Mouse (Mus musculus) G1E (cell line): ENCODE data around the gene H2-D1. TPM values are rescaled to one million over a fixed set of nuclear protein-coding genes. Genes with fewer than 3 reads are reported as not detected.
"Not testable (repeated sequence)": the region's sequence is repeated elsewhere in the genome, so short reads cannot be mapped to it uniquely, and the experiment has no call there.

Source experiments
- ATAC-seq: 2 replicates; pipeline ENCODE4 v1.8.0; 2016; ENCODE audit warnings: mild to moderate bottlenecking; ENCODE audit not compliant: insufficient number of reproducible peaks, poor library complexity, low FRiP score, severe bottlenecking; ENCODE audit errors: extremely low read depth
- DNase-seq: peaks from one replicate; pipeline ENCODE4 v3.0.0; 2012; ENCODE audit warnings: low spot score
- H3K27me3 ChIP-seq: 2 replicates; pipeline ENCODE4 v1.6.1; 2012; ENCODE audit warnings: mild to moderate bottlenecking, low read length, inconsistent platforms; ENCODE audit not compliant: insufficient read depth
- H3K36me3 ChIP-seq: replicated peaks from 2 replicates; pipeline ENCODE3; 2012; ENCODE audit warnings: mild to moderate bottlenecking, inconsistent platforms
- H3K4me1 ChIP-seq: 2 replicates; pipeline ENCODE4 v1.6.1; 2012; ENCODE audit warnings: low read depth, low read length, inconsistent platforms, mixed read lengths; ENCODE audit not compliant: insufficient read depth
- H3K4me3 ChIP-seq: 2 replicates; pipeline ENCODE4 v1.5.1; 2012; ENCODE audit warnings: low read depth, mild to moderate bottlenecking, inconsistent platforms, low read length, moderate library complexity, mixed read lengths
- H3K9me3 ChIP-seq: replicated peaks from 2 replicates; pipeline ENCODE4 v1.6.1; 2012; ENCODE audit warnings: inconsistent platforms
- CTCF ChIP-seq: IDR thresholded peaks from 2 replicates; pipeline ENCODE4 v1.5.1; 2012; ENCODE audit warnings: low read depth, low read length, inconsistent platforms, mixed read lengths
- GATA1 ChIP-seq: IDR thresholded peaks from 2 replicates; pipeline ENCODE4 v1.6.1; 2012; ENCODE audit warnings: borderline replicate concordance, low read length, inconsistent platforms, mixed read lengths
- GATA2 ChIP-seq: IDR thresholded peaks from 2 replicates; pipeline ENCODE4 v1.6.1; 2012; ENCODE audit warnings: low read depth, low read length, inconsistent platforms, borderline replicate concordance
- POLR2AphosphoS5 ChIP-seq: IDR thresholded peaks from 2 replicates; pipeline ENCODE4 v1.6.1; 2012; ENCODE audit warnings: low read depth, low read length, inconsistent platforms; ENCODE audit not compliant: insufficient replicate concordance
- TAL1 ChIP-seq: conservative IDR thresholded peaks from 2 replicates; pipeline ENCODE4 v1.6.1; 2012; ENCODE audit warnings: low read depth, low read length, inconsistent platforms, mixed read lengths
- polyA plus RNA-seq: library from polyadenylated mRNA; stranded (reverse); fragments of >175 nt; gene quantifications from 2 replicates; pipeline ENCODE4 v1.2.3, GENCODE M21; 2012
- total RNA-seq, 2 experiments: library from RNA; stranded (forward) in 1 of 2; stranded (reverse) in 1 of 2; fragments of 200-1000 nt in 1 of 2; fragments of >200 nt in 1 of 2; fragmentation: Nextera tagmentation in 1 of 2; gene quantifications; 2 replicates each; pipeline ENCODE4 v1.2.3; 2014 to 2017

Gene H2-D1
- total and polyA plus RNA-seq, 3 experiments: 53.6 to 109 (median 88.5) TPM

DNA sequence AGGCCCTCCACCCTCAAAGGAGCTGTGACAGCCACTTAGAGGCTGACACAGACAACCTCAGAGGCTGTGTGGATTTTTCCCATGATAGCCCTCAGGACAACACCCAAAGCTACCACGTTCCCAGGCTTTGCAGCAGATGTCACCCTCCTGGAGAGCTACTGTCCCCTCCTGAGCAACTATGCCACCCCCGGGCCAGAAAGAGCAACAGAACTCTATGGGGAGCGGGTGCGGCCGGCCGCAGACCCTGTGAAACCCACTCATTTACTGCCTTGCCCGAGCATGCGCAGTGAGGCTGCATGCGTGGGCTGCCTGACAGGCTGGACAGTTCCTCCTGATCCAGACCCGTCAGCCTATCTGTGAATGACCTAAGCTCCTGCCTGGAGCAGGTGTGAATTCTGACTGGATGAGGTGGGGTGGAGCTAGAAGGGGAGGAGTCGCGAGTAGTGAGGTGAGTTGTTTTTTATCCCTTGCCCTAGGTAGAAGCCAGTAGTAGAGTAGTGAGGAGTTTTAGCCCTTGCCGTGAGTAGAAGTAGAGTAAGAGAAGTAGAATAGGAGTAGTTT lies 13.9 kb downstream of the H2-D1 start:
- Histone ChIP-seq H3K4me1 (peaks cover 13% of the 10 kb centered on the region), H3K27me3 (peaks cover 49% of the 10 kb centered on the region), H3K36me3 (no peaks in the 10 kb centered on the region), H3K4me3 (no peak overlapping the region), H3K9me3 (peaks cover 8% of the 10 kb centered on the region)
- DNase-seq (no peak), ATAC-seq (no peak)
- TF ChIP-seq CTCF: no peak
- TF ChIP-seq POLR2AphosphoS5: no peak
- no peak for TF ChIP-seq TAL1

DNA sequence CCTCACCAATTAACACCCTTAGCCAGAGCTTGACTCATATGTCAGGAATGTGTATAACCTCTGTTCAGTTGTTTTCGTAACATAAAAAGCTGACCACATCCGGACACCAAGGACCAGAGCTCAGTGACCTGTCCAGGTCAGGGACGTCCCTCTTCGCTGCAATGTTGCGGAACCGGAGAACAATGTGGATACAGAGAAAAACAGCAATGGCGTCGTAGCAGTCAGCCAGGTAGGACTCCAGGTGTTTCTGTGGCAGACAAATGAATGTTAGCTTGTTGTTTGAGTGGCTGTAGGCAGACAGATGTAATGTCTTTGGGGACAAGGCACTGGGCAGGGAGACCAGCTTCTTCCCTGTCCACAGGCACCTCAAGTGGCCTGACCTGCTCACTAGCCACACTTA lies 15.5 kb downstream of the H2-D1 start:
- Histone ChIP-seq H3K27me3 (peaks cover 47% of the 10 kb centered on the region), H3K36me3 (no peaks in the 10 kb centered on the region), H3K4me3 (no peak overlapping the region), H3K4me1 (peaks cover 13% of the 10 kb centered on the region), H3K9me3 (peaks cover 4% of the 10 kb centered on the region)
- no peak for TF ChIP-seq CTCF
- TF ChIP-seq POLR2AphosphoS5: no peak
- no peak for TF ChIP-seq TAL1
- TF ChIP-seq GATA2: no peak
- no peak for TF ChIP-seq GATA1
- DNase-seq (no peak), ATAC-seq (no peak)

DNA sequence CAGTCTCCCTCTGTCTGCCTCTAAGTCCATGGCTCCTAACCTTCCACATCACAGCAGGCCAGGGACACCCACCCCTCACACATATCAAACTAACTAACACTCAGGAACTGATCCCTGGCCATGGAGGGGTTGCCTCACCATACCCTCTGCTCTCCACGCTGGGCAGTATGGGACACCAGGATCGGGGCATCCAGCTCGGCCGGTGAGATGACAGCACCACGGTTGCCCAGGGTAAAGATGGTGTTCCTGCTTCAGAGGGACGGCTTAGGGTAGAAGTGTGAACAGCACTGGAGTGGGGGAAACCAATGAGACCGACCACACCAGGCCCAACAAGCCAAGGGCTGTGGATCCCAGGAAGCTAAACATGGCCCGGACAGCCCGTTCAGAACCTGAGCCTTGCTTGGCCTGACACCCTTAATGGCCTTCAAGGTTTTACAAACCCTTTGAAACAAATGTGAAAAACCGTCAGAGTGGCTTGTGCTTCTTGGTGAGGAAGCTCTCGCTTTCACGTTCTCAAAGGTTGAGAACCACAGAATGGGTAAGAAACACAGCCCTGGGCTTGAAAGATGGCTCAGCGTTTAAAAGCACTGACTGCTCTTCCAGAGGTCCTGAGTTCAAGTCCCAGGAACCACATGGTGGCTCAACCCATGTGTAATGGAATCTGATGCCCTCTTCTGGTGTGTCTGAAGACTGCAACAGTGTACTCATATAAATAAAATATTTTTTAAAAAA lies 16.6 kb downstream of the H2-D1 start:
- ATAC-seq: no peak
- H3K27me3 ChIP-seq: peaks cover 49% of the 10 kb centered on the region
- TF ChIP-seq POLR2AphosphoS5 (no peak), GATA1 (no peak), CTCF (no peak), TAL1 (no peak), GATA2 (no peak)

DNA sequence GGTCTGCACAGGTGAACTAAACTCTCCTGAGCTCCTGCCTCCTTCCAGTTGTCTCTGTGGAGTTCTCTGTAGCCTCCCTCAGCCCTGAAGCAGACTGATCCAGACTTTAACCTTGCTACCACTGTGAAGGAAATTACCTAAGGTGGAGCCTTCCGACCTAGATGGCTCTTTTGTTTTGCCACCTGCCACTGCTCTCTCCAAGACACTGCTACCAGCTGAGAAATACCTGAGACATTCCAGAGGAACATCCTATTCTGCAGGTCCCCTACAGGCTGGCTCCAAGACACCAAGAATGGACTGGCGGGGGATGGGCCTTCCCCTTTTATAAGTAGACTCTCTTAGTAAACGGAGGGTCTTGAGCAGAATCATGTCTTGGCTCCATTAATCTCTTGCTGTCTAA lies 17.7 kb downstream of the H2-D1 start:
- Histone ChIP-seq H3K9me3 (no peaks in the 10 kb centered on the region), H3K4me3 (no peak overlapping the region), H3K4me1 (peaks cover 7% of the 10 kb centered on the region; the same call in 1 of the 2 replicates), H3K36me3 (no peaks in the 10 kb centered on the region), H3K27me3 (peaks cover 46% of the 10 kb centered on the region)
- DNase-seq (no peak), ATAC-seq (no peak)
- TF ChIP-seq POLR2AphosphoS5: no peak
- TF ChIP-seq CTCF: no peak
- no peak for TF ChIP-seq GATA2
- no peak for TF ChIP-seq TAL1
- TF ChIP-seq GATA1: no peak

More for the DNA sequence above, 16.6 kb downstream of the H2-D1 start:
- H3K4me3 ChIP-seq: no peak overlapping the region
- DNase-seq: no peak
- H3K36me3 ChIP-seq: no peaks in the 10 kb centered on the region
- peaks cover 13% of the 10 kb centered on the region for H3K4me1 ChIP-seq
- H3K9me3 ChIP-seq: no peaks in the 10 kb centered on the region

DNA sequence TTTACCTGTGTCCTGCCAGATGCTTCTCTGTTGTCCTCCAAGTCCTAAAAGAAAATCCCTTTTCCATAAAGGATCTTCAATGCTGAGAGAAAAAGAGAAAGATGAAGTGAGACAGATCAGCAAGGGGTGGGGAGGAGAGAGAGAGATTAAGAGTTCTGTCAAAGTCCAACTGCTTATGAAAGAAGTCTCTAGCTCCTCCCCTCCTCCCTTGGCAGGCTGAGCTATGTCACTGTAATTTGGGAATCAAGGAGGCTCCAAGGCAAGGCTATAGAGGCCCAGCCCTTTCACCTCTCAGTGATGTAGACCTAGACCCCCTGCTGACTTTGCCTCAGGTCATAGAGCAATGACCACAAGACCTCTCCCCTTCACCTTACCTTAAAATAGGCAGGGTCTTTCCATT lies 22.9 kb downstream of the H2-D1 start:
- Histone ChIP-seq H3K36me3 (no peaks in the 10 kb centered on the region), H3K4me1 (no peaks in the 10 kb centered on the region), H3K9me3 (no peaks in the 10 kb centered on the region), H3K27me3 (peaks cover 11% of the 10 kb centered on the region; the same call in 1 of the 2 replicates), H3K4me3 (no peak overlapping the region)
- ATAC-seq (no peak), DNase-seq (no peak)
- TF ChIP-seq GATA1: no peak
- TF ChIP-seq TAL1: no peak
- no peak for TF ChIP-seq CTCF
- TF ChIP-seq GATA2: no peak
- TF ChIP-seq POLR2AphosphoS5: no peak

DNA sequence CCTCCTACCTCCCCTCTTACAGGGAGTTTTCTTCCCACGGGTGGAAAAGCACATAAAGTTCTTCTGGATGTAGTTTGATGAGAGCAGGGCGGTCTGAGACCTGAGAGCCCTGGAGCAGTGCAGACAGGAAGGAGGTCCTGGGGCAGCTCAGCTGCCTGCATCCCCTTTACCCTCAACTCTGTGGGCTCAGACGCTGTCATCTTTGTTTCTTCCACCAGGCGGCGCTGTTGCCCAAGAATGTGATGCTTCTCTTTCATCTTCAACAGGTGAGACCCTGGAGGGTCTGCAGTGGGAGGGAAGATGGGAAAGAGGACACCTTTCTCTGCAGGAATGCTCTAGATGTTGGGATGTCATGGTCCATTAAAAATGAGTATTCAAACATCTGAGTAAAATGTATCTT lies 33.3 kb downstream of the H2-D1 start:
- not testable (repeated sequence) for H3K36me3 ChIP-seq, H3K9me3 ChIP-seq, H3K4me3 ChIP-seq, DNase-seq, H3K4me1 ChIP-seq, ATAC-seq
- TF ChIP-seq CTCF: peak; percentile 87
- peaks cover 15% of the 10 kb centered on the region for H3K27me3 ChIP-seq

DNA sequence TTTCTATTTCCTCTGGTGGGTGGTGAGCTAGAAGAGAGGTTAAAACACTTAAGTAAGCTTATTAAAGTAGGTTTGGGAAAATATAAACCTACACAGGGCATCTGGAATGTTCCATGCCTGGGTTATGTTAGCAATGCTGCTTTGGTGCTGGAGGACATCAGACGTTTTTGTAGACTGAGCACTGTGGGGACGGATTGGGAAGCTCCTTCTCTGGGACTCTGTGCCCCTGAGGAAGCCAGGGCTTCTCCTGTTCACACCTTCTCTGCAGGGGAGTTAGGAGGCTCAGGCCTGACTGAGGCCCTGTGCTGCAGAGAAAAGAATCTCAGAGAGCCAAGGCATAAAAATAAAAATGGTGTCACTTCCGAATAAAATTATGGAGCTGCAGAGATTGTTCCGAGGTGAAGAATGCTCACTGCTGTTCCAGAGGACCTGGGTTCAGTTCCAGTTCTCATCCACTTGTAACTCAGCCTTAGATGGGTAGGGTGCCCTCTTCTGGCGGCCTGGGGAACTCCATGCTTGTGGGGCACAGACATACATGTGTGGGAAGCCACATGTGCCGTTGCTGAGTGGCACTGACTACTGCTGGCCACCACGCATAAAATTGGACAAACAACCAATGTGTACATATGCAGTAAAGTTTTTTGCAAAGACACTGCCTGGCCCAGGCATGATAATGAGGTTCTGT lies 37.9 kb downstream of the H2-D1 start:
- not testable (repeated sequence) for H3K9me3 ChIP-seq, H3K27me3 ChIP-seq, H3K4me1 ChIP-seq, DNase-seq, ATAC-seq, H3K4me3 ChIP-seq, H3K36me3 ChIP-seq
